Mouse (Mus musculus): ENCODE measurements around the gene Cldn10.
A peak's percentile ranks its signal among the peaks of the same experiment; 100 is the strongest.

The Cldn10 gene

DNA sequence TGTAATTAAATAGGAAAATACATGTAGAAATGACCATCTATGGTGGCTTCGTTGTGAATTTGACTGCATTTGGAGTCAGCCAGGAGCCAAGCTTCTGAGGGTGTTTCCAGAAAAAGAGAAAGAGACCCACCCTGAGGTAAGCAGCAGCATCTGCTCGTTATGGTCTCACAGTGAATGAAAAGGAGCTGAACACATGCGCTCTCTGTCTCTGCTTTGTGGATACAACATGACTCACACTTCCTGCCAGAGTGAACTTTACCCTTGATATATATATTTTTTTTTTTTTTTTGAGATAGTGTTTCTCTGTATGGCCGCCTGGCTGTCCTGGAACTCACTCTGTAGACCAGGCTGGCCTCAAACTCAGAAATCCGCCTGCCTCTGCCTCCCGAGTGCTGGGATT is 35.6 kb downstream of the Cldn10 start:
- ATAC-seq (ENCODE audit: insufficient number of reproducible peaks, low FRiP score, low TSS enrichment): no peak

DNA sequence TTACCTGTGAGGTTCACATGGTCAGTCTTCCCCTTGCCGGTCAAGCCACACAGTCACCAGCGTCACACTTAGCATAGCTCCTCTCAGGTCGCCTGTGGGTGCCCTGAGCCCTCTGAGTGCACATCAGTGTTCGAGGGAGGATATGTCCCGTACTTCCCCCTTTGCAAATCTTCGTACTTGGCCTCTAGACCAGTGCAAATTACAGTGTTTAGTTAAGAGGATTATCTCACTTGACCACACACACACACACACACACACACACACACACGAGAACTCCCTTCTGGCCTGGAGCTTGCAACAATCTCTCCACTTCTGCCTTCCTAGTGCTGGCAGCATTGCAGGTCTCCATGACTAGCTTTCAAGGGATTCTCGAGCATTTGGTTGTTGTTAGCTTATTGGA is 38.6 kb downstream of the Cldn10 start:
- ATAC-seq (ENCODE audit: insufficient number of reproducible peaks, low FRiP score, low TSS enrichment): no peak

DNA sequence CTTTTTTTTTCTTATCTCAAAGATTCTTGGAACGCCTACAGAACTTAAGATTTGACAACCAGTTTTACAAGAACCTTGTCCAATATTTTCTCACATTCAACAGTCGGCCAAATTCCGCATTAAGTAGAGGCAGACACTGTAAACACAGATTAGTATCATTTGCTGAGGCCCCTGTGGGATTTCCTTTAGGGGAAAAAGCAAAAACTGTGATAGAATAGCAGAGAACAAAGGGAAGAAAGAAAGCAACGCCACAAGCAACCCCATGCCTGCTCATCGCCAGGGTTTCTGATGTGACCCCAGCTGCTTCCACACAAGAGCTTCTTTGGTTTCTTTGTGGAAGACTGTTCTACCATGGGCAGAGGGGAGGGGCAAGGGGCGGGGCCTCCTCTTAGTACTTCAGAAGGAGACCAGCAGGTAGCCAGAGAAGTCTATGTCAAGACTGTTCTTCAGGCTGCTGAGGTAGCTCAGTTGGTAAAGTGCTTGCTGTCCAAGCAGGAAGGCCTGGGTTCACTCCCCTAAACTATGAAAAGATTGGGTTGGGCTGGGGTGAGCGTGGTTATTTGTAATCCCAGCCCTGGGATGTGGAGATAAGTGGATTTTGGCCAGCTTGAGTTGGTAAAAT is 39.7 kb downstream of the Cldn10 start:
- no peak for ATAC-seq (ENCODE audit: insufficient number of reproducible peaks, low FRiP score, low TSS enrichment)

DNA sequence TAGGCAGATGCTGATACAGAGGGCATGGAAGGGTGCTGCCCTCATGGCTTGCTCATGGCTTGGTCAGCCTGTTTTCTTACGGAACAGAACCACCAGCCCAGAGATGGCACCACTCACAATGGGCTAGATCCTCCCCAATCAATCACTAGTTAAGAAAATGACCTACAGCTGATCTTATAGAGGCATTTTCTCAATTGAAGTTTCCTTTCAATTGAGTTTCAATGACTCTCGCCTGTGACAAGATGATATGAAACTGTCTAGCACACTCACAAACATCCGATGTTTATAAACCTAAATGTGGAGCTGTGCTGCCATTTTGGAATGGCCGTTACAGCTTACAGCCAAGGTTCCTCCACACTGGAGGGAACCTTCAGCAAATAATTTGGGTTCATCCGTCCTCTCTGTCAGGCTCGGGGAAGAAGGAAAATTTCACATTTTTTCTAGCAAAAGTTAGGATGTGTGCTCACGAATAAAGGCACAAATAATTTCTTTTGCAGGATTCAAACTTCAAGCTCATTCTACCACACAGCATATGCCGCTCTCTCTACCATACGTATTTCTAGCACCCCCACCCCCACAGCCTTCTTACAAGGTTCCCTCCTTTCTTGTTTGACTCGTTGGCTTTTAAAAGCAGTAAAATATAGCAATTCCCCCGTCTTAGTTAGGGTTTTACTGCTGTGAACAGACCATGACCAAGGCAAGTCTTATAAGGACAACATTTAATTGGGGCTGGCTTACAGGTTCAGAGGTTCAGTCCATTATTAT is 41.8 kb downstream of the Cldn10 start:
- ATAC-seq (ENCODE audit: insufficient number of reproducible peaks, low FRiP score, low TSS enrichment): no peak

GRCm38 (mm10) chr14:118831597-118831996 is 43.9 kb downstream of the Cldn10 start:
- ATAC-seq (ENCODE audit: insufficient number of reproducible peaks, low FRiP score, low TSS enrichment): no peak

GRCm38 (mm10) chr14:118833241-118833640 is 45.5 kb downstream of the Cldn10 start:
- no peak for ATAC-seq (ENCODE audit: insufficient number of reproducible peaks, low FRiP score, low TSS enrichment)

GRCm38 (mm10) chr14:118834313-118834712 is 46.6 kb downstream of the Cldn10 start:
- no peak for ATAC-seq (ENCODE audit: insufficient number of reproducible peaks, low FRiP score, low TSS enrichment)

DNA sequence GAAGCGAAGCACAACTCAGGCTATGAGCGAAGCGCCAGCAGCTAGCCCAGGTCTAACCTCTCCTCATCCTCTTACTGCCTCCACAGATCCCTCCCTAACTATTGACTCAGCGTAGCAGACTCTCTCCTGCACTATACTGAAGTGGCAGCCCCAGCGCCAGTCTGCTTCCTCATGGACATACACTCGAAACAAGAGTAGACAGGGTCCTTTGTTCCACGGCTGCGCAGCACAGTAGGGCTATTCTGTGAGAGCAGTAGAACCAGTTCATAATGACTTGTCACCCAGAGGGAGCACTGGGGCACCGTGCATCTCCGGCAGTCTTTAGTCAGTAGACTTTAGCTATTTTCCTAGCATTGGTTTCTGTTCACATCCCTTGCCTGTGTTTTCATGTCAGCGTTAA is 48.4 kb downstream of the Cldn10 start:
- no peak for ATAC-seq (ENCODE audit: insufficient number of reproducible peaks, low FRiP score, low TSS enrichment)

DNA sequence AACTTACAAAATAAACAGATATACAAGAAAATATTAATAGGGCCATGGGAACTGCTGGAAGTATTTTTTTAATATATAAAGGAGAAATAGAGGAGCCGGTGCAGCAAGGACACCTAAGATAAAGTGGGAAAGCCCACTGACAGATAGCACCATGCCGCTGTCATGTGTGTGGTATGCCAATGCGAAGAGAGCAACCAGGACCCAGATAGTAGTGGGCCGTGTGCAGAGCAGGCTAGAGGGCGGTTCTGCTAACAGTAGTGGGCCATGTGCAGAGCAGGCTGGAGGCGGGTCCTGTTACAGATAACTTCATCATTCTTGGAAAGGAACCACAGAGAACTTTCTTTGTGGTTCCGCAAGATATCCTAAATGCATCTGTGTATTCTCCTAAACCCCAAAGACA is 49.0 kb downstream of the Cldn10 start:
- no peak for ATAC-seq (ENCODE audit: insufficient number of reproducible peaks, low FRiP score, low TSS enrichment)

GRCm38 (mm10) chr14:118838556-118839120 is 50.9 kb downstream of the Cldn10 start:
- no peak for ATAC-seq (ENCODE audit: insufficient number of reproducible peaks, low FRiP score, low TSS enrichment)

- ATAC-seq (ENCODE audit: insufficient number of reproducible peaks, low FRiP score, low TSS enrichment): no peak; the same call in 1 of the 2 replicates
These were observed 51.7 kb downstream of the Cldn10 start for GRCm38 (mm10) chr14:118839416-118839815.

DNA sequence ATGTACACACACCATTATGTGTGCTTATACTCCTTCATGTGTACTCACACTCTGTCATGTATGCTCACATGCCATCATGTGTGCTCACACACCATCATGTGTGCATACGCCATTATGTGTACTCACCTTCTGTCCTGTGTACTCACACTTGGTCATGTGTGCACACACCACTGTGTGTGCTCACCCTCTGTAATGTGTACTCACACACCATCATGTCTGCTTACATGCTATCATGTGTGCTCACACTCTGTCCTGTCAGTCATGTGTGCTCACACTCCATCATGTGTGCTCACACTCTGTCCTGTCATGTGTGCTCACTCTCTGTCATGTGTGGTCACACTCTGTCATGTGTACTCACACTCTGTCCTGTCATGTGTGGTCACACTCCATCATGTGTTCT is 52.3 kb downstream of the Cldn10 start:
- no peak for ATAC-seq (ENCODE audit: insufficient number of reproducible peaks, low FRiP score, low TSS enrichment)

- no peak for ATAC-seq (ENCODE audit: insufficient number of reproducible peaks, low FRiP score, low TSS enrichment)
These were observed 54.6 kb downstream of the Cldn10 start for GRCm38 (mm10) chr14:118842353-118842752.

GRCm38 (mm10) chr14:118846834-118847233 is 59.1 kb downstream of the Cldn10 start:
- no peak for ATAC-seq (ENCODE audit: insufficient number of reproducible peaks, low FRiP score, low TSS enrichment)

DNA sequence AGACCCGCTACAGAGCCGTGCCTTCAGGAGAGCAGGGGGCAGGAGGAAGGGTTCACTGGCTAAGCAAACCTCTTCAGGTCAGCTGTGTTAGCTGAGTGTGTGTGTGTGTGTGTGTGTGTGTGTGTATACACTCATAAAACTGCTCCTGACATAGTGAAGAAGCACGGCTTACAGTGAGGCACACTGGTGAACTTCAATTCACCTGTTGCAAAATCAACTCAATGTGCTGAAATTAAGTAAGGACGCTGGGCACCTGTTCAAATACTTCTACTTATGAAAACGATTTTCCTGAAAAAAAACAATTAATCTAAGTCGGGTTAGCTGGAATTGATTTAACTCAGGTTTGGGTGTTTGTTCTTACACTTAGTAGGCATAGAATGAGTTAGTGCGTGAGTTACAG is 60.5 kb downstream of the Cldn10 start:
- no peak for ATAC-seq (ENCODE audit: insufficient number of reproducible peaks, low FRiP score, low TSS enrichment)

DNA sequence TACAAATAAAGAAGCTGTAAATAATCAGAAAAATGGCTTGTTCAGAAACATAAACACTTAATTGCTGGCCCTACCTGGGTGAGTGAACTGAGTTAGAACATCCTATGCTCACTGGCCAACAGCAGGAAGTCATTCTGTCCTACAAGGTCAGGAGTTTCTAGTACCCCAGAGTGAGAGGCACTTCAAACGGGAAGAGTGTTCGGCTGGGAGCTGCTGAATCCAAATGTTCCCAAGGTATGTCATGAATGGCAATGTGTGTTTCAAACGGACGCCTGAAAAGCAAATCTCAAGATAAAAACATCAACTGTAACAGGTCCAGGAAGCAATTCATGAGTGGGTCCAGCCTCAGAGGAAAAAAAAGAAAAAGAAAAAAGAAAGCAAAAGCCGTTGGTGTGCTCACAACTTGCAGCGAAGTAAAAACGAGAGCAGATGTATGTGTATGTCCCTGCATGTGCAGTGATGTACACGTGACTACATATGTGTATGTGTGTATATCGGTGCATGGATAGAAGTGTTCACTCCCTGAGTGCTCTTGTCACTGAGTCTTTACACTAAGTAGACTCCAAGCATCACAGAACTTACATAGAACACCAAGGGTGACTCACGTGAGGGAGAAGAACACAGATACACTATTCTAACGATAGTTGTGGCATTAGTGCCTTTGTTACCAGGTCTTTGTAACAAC is 62.4 kb downstream of the Cldn10 start:
- ATAC-seq (ENCODE audit: insufficient number of reproducible peaks, low FRiP score, low TSS enrichment): no peak

- no peak for ATAC-seq (ENCODE audit: insufficient number of reproducible peaks, low FRiP score, low TSS enrichment)
These were observed 63.0 kb downstream of the Cldn10 start for GRCm38 (mm10) chr14:118850696-118851035.

- ATAC-seq (ENCODE audit: insufficient number of reproducible peaks, low FRiP score, low TSS enrichment): no peak
These were observed 63.9 kb downstream of the Cldn10 start for GRCm38 (mm10) chr14:118851496-118852107.

DNA sequence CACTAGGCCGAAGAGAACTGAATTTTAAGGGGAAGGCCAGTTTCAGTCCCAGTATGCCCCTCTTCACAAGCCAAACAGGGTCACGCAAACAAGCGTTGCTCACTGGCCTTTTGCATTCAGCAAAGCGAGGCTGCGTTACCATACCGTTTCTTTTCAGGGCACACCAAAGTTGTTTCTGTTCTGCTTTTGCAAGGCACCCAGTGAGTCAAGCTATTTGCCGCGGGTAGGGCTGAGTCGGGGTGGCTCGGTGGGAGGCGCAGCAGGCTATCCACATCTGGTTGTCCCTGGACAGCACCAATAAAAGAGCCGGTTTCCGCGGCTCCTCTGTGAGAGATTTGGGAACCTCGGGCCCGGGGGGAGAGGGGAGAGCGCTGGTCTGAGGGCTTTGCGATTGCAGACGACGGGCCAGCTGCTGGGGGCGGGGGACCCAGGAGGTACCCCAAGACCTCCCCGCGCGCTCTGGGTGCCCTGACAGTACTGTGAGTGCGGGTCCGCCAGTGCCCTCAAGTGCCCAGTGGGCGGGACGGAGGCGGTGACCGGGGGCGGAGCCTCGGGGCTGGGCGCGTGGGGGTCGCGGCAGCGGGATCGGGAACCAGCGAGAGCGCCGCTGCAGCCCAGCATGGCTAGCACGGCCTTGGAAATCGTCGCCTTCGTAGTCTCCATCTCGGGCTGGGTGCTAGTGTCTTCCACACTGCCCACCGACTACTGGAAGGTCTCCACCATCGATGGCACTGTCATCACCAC is 66.8 kb downstream of the Cldn10 start:
- no peak for ATAC-seq (ENCODE audit: insufficient number of reproducible peaks, low FRiP score, low TSS enrichment)

DNA sequence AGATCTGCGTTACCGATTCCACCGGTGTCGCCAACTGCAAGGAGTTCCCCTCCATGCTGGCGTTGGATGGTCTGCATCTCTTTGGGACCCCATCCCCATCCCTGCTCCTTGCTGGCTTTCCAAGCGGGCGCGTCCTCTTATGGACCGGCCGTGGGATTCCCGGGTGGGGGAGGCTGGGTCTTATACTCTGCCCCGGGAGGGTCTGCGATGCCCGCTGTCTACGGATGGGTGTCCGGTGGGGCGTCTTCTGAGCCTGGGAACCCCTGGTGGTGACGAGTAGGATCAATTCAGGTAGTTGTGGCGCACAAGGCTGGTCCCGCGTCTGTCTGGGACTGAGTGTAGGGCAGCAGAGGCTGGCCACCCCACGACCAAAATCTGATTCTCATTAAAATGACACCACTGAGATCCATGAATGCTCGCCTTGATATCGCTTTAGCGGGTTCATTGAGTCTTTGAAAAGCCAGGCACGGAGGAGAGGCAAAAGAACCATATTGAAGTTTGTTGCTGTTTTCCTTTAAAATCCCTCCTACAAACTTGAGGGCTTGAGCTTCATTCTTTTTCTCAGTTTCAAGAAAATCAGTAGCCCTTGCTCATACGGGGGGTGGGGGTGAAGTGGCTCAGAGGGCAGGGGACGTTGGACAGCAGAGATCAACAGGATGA is 67.6 kb downstream of the Cldn10 start:
- 0 out of 2 replicates have a peak, but pooled peaks have one; percentile 21 for ATAC-seq (ENCODE audit: insufficient number of reproducible peaks, low FRiP score, low TSS enrichment)
